Mouse (Mus musculus) megakaryocyte progenitor cell, adult 5-6 weeks (primary cell): ENCODE data around the gene Ica1. TPM values are rescaled to one million over a fixed set of nuclear protein-coding genes. Genes with fewer than 3 reads are reported as not detected.

Source experiments
- ATAC-seq: replicated peaks from 2 replicates; pipeline ENCODE4 v1.8.0; 2016; ENCODE audit warnings: mild to moderate bottlenecking, moderate TSS enrichment, inconsistent platforms; ENCODE audit not compliant: poor library complexity
- total RNA-seq, 2 experiments: library from RNA; stranded (forward) in 1 of 2; stranded (reverse) in 1 of 2; fragments of 157-497, 149-512 nt in 1 of 2; fragments of 200-1000 nt in 1 of 2; gene quantifications; 2 replicates each; pipeline versions ENCODE4 v1.2.3 to v1.2.4; 2015 to 2017

Ica1 gene
- total RNA-seq, 2 experiments from 2014 or later = 25.9 to 35.6 TPM

- peak; percentile 49 for ATAC-seq
Observed at GRCm38 (mm10) chr6:8744273-8744785, 34.0 kb downstream of the Ica1 start.

- no peak for ATAC-seq
Observed at GRCm38 (mm10) chr6:8742449-8742848, 35.8 kb downstream of the Ica1 start.

- ATAC-seq = no peak
Observed at GRCm38 (mm10) chr6:8741659-8742058, 36.6 kb downstream of the Ica1 start.

DNA sequence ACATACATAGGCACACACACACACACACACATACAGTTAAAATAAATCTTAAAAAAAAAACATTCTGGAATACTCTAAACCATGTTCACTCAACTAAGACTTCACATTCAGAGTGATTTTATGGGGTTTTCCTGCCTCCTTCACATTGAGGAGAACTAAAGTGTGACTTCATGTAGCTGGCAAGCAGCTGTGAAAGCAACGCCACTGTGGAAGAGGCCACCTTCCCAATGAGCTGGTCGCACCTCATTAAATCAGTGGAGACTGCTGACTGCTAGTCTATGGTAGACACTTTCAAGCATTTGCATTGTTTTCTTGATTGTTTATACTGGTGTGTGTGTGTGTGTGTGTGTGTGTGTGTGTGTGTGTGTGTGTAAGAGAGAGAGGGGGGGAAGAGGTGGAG is 38.2 kb downstream of the Ica1 start:
- no peak for ATAC-seq

DNA sequence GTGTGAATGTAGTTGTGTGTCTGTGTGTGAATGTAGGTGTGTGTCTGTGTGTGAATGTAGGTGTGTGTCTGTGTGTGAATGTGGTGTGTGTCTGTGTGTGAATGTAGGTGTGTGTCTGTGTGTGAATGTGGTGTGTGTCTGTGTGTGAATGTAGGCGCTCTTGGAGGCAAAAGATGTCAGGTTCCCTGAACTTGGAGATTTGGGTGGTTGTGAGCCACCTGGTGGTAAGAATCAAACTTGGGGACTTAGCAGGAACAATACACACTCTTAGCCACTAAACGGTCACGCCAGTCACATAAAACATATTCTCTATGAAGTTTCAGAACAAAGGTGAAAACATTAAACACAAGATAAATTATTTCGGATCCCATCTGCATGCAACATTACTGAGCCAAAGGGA is 39.9 kb downstream of the Ica1 start:
- ATAC-seq = peak; percentile 75

DNA sequence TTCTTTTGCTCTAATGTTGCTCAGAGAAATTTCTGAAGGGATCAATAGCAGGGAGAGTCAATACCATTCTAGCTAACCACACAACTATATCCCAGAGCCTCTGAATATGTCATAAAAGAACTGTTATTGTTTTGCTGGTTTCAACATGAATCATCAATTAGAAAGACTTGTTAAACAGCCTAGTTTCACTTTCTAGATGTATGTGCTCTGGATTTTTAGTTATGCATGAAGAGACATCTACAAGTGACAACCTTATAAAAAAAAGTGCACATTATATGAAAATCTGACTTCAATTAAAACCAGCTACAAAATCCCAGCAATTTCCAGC is 41.8 kb downstream of the Ica1 start:
- ATAC-seq = no peak

DNA sequence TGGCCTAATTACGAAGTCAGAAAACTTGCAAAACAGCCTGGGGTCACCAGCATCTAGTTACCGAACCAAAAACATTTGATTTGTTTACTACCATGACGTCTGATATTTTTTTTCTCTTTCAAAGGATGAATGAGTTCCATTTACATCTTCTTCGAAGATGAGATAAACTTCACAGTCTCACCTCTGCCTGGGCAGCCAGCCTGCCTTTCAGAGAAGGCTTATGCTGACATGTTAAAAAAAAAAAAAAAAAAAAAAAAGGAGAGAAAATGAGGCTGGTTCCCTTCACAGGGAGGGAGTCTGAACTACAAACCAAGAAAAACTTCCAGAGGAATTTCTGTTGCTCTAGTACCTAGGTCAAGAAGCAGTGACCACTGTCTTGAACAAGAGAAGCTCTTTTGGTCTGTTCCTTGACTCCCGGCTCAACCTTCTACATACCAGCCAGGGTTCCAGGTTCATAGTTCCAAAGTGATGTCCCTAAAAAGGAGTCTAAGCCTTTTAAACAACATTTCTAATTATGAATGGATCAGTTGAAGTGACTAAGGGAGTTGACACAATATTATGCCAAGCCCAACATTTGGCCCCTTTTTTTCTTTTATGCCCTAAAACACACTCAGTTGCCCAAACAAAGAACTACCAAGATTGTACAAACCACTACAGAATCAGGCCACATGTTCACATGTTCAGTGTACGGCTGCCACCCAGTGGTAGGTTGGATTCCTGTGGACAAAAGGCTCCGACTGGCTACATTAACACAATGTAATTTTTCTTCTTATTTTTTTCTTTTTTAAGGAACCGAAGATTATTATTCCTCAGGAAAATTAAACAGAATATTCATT is 42.4 kb downstream of the Ica1 start:
- peak; percentile 95 for ATAC-seq

DNA sequence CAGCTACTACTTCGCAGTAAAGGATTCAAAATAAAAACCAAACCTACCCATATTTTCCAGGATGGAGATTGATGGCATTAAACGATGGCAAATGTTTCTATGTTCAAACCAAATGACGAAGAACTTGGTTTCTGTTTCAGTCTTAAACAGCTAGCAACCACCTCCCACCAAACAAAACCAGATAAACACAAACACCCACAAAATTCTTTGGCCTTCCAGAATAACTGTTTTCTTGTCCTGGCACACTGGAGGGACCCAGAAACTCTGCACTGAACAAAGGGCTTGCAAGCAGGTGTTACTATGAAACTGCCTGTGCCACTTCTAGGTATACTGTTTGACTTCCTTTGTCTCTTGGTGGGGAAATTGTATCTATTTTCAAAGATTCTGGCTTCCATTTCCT is 43.2 kb downstream of the Ica1 start:
- no peak for ATAC-seq

GRCm38 (mm10) chr6:8732492-8732891 is 45.8 kb downstream of the Ica1 start:
- no peak for ATAC-seq

DNA sequence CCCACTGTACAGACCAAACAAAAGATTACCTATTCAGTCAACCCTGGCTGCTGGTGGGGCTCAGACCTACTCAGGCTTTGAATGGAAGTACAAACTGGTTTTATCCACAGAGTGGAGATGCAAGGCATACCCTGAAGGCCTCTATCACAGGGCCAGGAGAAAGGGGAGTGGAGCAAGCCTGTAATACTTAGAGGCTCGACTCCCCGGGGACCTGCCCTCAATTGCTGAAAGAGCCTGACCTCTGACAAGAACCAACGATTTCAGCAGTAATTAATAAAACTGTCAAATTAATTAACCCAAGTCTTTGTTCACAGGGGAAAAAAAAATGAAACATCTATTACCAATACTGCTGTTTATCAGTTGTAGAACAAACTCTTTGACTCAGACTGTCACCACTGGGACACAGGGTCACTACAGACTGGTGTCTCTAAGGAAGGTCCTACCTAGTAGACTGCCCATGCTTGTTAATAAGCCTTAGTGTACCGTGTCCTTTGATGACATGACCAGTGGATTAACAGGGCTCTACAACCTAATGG is 46.6 kb downstream of the Ica1 start:
- ATAC-seq = no peak

GRCm38 (mm10) chr6:8730433-8730832 is 47.9 kb downstream of the Ica1 start:
- no peak for ATAC-seq

DNA sequence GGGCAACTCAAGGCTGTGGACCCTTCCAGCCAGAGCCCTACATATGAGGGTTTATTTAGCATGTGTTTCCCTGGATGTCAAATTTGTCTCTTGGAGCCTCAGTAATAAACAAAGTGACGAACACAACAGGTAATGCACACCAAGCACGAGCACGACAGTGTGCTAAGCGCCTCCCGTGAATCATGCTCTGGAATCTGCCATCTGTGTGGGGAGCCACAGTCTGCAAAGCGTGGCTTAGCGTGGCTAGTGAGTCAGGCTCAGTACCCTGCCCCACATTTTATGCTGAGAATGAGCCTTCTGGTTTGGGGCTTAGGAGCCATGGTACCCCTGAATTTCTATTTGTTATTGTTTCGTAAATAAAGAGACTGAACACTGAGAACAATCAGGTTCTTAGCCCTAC is 50.5 kb downstream of the Ica1 start:
- no peak for ATAC-seq

DNA sequence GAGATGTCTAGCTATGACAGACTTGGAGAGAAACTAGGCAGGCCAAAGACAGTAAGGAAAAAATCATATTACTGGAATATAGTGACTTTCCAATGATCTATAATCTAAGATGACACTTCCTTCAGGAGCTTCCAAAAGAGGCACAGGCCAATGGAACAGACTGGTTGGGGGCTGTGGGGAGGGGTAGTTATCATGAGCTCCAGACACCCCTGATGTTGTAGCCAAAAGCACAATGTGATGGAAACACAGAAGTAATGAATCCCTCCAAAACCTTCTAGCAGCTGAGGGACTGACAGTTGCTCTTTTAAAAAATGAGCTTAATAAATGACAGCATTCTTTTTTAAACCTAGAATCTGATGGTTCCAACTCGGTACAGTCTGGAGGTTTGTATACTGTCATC is 52.7 kb downstream of the Ica1 start:
- no peak for ATAC-seq

DNA sequence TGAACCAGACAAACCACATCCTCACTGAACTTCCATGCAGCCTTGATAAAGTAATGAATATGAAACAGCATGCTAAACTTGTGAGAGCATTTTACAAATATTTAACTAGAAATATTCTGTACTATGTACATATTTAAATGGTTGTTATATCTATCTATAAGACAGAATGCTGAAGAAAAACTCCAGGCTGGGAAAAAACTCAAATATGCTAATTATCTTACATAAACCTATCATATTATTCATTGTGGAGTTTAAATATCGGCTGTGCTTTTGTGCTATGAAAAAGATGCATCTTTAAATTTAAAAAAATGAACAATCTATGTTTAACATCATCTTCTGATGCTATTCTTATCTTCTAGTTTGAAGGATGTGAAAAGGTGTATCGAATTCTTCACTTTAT is 58.6 kb downstream of the Ica1 start:
- ATAC-seq = no peak

DNA sequence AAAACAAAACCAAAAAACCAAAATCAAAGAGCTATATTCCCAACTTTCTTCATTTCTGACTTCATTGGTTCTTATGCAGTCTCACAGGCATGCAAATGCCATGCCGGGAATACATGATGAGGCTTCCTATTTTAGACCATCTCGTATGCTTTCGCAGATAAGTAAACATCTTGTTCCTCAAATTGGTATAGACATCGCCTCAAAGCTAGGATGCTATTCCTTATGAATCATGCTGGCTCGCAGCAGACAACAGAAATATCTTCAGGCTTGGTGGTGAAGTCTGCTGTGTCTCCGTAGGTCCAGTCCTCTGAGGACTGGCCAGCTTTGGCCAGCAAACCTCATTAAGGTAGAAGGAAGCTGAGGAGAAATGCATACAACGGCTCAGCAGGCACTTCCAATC is 60.3 kb downstream of the Ica1 start:
- no peak for ATAC-seq

- peak; percentile 48 for ATAC-seq
Observed at GRCm38 (mm10) chr6:8716539-8716938, 61.7 kb downstream of the Ica1 start.

DNA sequence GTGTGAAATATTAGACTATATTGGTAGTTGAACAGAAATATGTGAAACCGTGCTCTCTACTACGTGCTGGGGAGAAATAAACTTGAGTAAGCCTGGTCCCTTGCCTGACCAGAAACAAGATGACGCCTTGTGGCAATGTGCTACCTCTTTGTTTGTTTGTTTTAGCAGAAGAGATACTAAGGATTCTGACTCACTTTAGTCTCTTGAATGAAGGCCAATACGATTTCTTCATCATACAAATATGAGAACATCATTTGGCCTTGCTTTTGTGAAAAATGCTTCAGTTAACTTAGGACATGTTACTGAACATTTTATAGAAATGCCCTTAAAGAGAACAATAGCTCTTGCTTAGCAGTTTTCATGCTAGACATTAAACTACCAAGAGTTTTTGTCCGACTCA is 67.0 kb downstream of the Ica1 start:
- ATAC-seq = no peak

DNA sequence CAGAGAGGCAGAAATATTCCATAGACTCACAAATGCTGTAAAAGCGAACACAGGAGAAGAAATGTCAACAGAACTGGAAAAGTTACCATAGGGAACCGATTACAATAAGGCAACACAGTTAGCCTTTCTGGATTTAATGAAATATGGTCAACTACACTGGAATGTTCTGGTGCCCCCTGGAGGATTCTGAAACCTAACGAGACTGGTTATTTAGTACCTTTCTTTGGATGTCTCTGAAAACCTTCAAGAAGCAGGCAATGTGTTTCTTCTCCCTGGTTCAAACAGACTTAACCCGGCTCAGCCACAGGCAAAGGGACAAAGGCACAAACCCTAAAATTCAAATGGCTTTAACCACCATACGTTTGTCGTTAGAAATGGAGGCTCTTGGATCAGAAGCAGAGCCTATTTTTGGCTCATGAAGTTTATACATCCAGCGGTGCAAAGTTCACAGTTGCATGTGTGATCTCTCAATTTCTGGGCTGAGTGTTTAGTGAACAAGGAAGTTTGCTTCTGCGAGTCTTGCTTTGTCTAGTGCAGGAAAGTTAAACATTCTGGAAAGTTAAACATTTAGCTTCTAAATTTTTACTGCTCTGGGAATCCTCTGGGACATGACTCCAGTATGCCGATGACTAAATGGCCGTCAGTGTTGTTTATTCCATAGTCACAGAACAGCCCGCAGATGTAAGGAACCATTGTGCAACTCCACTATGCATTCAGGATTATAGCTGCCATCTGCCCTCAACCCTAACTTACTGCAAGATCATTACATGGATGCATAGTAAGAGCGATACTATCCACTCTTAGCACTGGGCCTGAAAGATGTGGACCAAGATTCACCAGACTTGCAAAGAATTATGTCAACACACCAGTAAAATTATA is 83.4 kb downstream of the Ica1 start:
- ATAC-seq = no peak

- no peak for ATAC-seq
Observed at GRCm38 (mm10) chr6:8693926-8694635, 84.2 kb downstream of the Ica1 start.

DNA sequence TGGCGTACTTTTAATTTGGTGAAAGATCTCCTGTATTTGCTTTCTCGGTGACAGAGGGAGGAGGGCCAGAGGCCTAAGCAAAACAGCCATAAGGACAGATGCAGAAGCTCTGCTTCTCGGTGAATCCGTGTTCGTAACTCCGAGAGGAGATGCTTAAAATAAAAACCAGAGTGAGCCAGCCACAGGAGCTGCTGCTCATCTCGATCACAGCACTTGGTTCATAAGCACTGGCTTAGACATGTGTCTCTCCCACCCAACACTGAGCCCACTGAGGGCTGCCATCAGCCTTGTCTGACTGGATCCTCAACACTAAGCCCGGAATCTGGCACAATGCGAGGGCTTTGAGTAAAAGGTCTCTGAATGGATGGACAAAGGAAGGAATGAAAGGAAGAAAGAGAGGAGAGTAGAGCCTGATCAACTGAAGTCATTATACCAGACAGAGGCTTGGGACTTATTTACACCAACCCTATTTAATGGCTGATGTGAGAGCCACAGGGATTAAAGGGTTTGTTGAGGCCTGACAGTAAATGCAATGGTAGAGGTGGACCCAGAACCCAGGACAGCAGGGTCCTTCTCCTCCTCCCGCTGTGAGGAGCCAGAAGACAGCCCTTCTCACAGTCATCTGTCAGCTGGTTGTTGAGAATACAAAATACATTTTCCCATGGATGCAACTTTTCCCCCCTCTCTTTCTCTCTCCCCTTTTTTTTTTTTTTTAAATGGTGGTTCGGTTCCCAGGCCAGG is 85.0 kb downstream of the Ica1 start:
- ATAC-seq = no peak
